Mouse (Mus musculus) midbrain, postnatal 0 days (tissue): ENCODE data around the gene Dnajb2. TPM values are rescaled to one million over a fixed set of nuclear protein-coding genes. Genes with fewer than 3 reads are reported as not detected.

Experiments
- ATAC-seq: fragments of 200-750 bp; cut with Nextera tagmentation; 2 replicates; pipeline ENCODE4 v1.8.0; 2017; ENCODE audit warnings: moderate number of reproducible peaks, mild to moderate bottlenecking, moderate TSS enrichment, moderate library complexity; ENCODE audit not compliant: low FRiP score
- DNase-seq: peaks from one replicate; pipeline ENCODE4 v3.0.0-alpha.2; 2015; ENCODE audit warnings: low spot score
- H3K27ac ChIP-seq: fragments of 300-500 bp; sonication (generic); 2 replicates; pipeline ENCODE4 v1.5.1; 2014; ENCODE audit warnings: low read depth, mild to moderate bottlenecking, low read length, mixed read lengths
- H3K27me3 ChIP-seq: fragments of 300-500 bp; sonication (generic); 2 replicates; pipeline ENCODE4 v1.6.1; 2014; ENCODE audit warnings: low read length, control low read depth, mixed read lengths; ENCODE audit not compliant: insufficient read depth
- H3K36me3 ChIP-seq: fragments of 300-500 bp; sonication (generic); 2 replicates; pipeline ENCODE4 v1.6.1; 2014; ENCODE audit warnings: low read length, control low read depth, mixed read lengths; ENCODE audit not compliant: insufficient read depth
- H3K4me1 ChIP-seq: fragments of 300-500 bp; sonication (generic); 2 replicates; pipeline ENCODE4 v1.6.1; 2014; ENCODE audit warnings: mild to moderate bottlenecking, control low read depth, antibody characterized with exemption, low read length, mixed read lengths; ENCODE audit not compliant: insufficient read depth
- H3K4me2 ChIP-seq: fragments of 300-500 bp; sonication (generic); 2 replicates; pipeline ENCODE4 v1.6.1; 2014; ENCODE audit warnings: low read depth, mild to moderate bottlenecking, low read length, mixed read lengths; ENCODE audit not compliant: poor library complexity, severe bottlenecking
- H3K4me3 ChIP-seq: fragments of 300-500 bp; sonication (generic); 2 replicates; pipeline ENCODE4 v1.5.1; 2014; ENCODE audit warnings: low read depth, mild to moderate bottlenecking, low read length, moderate library complexity
- H3K9ac ChIP-seq: fragments of 300-500 bp; sonication (generic); replicated peaks from 2 replicates; pipeline ENCODE4 v1.6.1; 2014; ENCODE audit warnings: mild to moderate bottlenecking, low read length, moderate library complexity, mixed read lengths; ENCODE audit not compliant: poor library complexity, severe bottlenecking
- H3K9me3 ChIP-seq: fragments of 300-500 bp; sonication (generic); 2 replicates; pipeline ENCODE4 v1.6.1; 2016; ENCODE audit warnings: low read length, control low read depth
- CTCF ChIP-seq: IDR thresholded peaks from 2 replicates; pipeline ENCODE4 v1.5.1; 2016; ENCODE audit warnings: antibody characterized with exemption, mild to moderate bottlenecking
- WGBS: fragments of 180-500 bp; shearing (Covaris S2); extraction: QIAGEN DNeasy Blood & Tissue Kit; methylation state at CpG from one replicate; pipeline ENCODE4 v1.1.7; 2014; 5-methylcytosine and 5-hydroxymethylcytosine counted together
- polyA plus RNA-seq: library from polyadenylated mRNA; unstranded; fragments of >200 nt; fragmentation: Nextera tagmentation; extraction: Ambion mirVana; gene quantifications from 2 replicates; pipeline ENCODE4 v1.2.1, GENCODE M21; 2015
- total RNA-seq: library from RNA; depleted of rRNA; stranded (reverse); fragments of >200 nt; gene quantifications from 2 replicates; pipeline ENCODE4 v1.2.3, GENCODE M21; 2014; rRNA removed

The Dnajb2 gene
- total RNA-seq (43.6 and 46.7 TPM in 2 replicates), polyA plus RNA-seq (61.7 and 65.1 TPM in 2 replicates)

DNA sequence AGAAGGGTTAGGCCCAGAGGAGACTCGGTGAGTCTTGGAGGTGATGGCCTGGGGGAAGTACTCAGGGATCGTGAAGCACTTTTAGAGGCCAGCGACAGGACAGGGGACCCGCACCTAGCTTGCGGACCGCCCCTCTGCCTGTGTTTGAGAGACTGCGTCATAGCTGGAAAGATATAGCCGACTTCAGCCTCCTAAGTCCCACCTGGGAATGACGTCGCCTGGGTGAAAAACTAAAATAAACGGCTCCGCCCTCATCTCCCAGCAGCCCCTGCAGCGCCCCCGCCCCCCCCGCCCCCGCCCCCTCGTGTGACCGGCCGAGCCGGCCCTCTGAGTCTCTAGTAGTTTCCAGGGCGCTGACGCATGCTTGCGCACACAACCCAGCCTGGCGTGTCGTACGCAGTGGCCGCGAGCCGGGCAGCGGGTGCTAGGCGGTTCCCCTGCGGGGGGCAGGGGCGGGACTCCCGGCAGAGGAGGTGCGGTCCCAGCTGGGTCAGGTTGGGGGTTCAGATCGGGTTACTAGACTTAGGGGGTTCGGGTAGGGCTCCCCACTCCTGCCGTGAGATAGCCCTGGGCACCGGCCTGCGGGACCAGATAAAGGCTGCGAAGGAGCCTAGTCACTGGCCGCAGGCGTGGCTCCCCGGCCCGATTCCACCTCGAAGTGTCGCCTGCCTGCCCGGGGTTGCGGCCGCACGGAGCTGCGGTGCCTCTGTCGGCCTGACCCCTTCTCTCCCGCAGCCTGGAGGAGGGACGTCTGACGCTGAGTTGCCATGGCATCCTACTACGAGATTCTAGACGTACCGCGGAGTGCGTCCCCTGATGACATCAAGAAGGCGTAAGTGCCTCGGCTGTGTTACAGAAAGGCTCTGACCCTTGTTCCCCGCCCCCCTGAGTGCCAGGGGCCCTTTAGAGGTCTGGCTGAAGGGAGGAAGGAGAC lies at the start of gene Dnajb2:
Gene Dnajb2 (plus strand): TSS at position 290 of the 934 bp plus-strand sequence.
- peak within 1 kb of the TSS; percentile 79 for H3K9ac ChIP-seq
- no peak for TF ChIP-seq CTCF
- DNase-seq: peak; percentile 84
- no peaks in the 10 kb centered on the region for H3K9me3 ChIP-seq
- peak; percentile 87 for ATAC-seq
- no peaks in the 10 kb centered on the region for H3K4me1 ChIP-seq
- peaks cover 17% of the 10 kb centered on the region for H3K36me3 ChIP-seq
- H3K4me2 ChIP-seq: peak within 1 kb of the TSS; percentile 80
- no peaks in the 10 kb centered on the region for H3K27me3 ChIP-seq
- peak within 1 kb of the TSS; percentile 72 for H3K4me3 ChIP-seq
- peak within 1 kb of the TSS; percentile 86 for H3K27ac ChIP-seq
- under 1% methylated on average over 64 of the region's 64 CpGs for WGBS

- peaks cover 60% of the 10 kb centered on the region for H3K36me3 ChIP-seq
Observed at GRCm38 (mm10) chr1:75187126-75187525, 49.1 kb upstream of the Dnajb2 start.

DNA sequence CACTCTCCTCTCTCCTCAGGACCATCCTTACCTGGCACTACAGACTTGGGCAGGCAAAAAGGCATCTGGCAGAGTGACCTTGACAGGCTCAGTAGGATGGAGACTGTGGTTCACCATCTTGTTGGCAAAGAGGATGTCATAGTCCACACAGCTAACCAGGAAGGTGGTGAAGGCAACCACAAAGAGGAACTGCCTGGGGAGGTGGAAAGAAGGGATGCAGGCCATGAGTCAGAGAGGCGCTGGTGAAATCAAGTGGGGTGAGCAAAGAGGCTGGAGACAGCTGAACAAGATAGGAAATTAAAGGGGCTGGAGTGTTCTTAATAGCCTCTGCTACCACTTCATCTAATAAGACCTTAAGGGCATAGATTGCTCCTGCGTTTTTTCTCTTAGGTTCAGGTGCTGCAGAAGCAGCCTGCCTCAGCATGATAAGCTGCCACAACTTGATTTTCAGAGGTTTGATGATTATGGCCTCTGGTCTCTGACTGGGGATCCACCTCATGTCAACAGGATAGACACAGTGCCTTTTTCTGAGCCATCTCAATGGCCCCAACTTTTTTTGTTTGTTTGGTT lies 48.2 kb upstream of the Dnajb2 start:
- no peak overlapping the region for H3K4me3 ChIP-seq
- WGBS: 91% methylated on average over 2 of the region's 2 CpGs
- H3K27ac ChIP-seq: no peak overlapping the region
- ATAC-seq (no peak), DNase-seq (no peak)
- no peak overlapping the region for H3K9ac ChIP-seq
- H3K4me2 ChIP-seq: no peak overlapping the region
- peaks cover 52% of the 10 kb centered on the region for H3K36me3 ChIP-seq
- peaks cover 6% of the 10 kb centered on the region; the same call in 1 of the 2 replicates for H3K4me1 ChIP-seq
- TF ChIP-seq CTCF: no peak
- H3K27me3 ChIP-seq: no peaks in the 10 kb centered on the region
- H3K9me3 ChIP-seq: no peaks in the 10 kb centered on the region

More at GRCm38 (mm10) chr1:75187126-75187525, 49.1 kb upstream of the Dnajb2 start:
- Histone ChIP-seq H3K4me1 (peaks cover 6% of the 10 kb centered on the region; the same call in 1 of the 2 replicates), H3K4me3 (no peak overlapping the region), H3K27me3 (no peaks in the 10 kb centered on the region), H3K9me3 (no peaks in the 10 kb centered on the region), H3K9ac (no peak overlapping the region), H3K27ac (no peak overlapping the region), H3K4me2 (no peak overlapping the region)
- no peak for DNase-seq
- TF ChIP-seq CTCF: no peak
- no peak for ATAC-seq

GRCm38 (mm10) chr1:75190577-75190976 lies 45.6 kb upstream of the Dnajb2 start:
- Histone ChIP-seq H3K27me3 (no peaks in the 10 kb centered on the region), H3K36me3 (peaks cover 28% of the 10 kb centered on the region), H3K9me3 (no peaks in the 10 kb centered on the region), H3K9ac (no peak overlapping the region), H3K27ac (no peak overlapping the region), H3K4me1 (peaks cover 6% of the 10 kb centered on the region; the same call in 1 of the 2 replicates), H3K4me3 (peak overlapping the region; percentile 75), H3K4me2 (peak overlapping the region; percentile 84; the same call in 1 of the 2 replicates)
- no peak for ATAC-seq
- no peak for DNase-seq
- 70% methylated on average over 2 of the region's 2 CpGs for WGBS
- TF ChIP-seq CTCF: no peak

DNA sequence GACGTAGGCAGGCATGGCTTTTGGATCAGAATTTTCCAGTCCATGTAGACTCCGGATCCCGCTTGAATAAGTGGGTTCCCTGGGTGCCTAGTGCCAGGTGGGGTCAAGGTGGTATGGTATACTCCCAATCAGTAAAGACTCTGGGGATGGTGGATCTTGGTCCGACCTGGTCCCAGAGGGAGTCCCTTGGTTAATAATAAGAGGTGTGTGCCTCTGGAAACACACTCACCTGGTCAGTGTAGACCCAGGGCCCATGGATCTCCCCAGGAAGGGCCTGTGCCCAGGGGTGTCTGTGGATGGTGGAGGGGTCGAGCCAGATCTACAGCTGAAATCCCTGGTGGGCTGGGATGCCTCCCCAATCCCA lies 45.0 kb upstream of the Dnajb2 start:
- Histone ChIP-seq H3K27me3 (no peaks in the 10 kb centered on the region), H3K36me3 (peaks cover 24% of the 10 kb centered on the region), H3K4me1 (peaks cover 6% of the 10 kb centered on the region; the same call in 1 of the 2 replicates), H3K27ac (peak overlapping the region; percentile 97), H3K9ac (peak overlapping the region; percentile 93), H3K4me3 (peak overlapping the region; percentile 75), H3K9me3 (no peaks in the 10 kb centered on the region), H3K4me2 (peak overlapping the region; percentile 84)
- no peak for TF ChIP-seq CTCF
- no peak for ATAC-seq
- WGBS: 35% methylated on average over 5 of the region's 5 CpGs
- DNase-seq: no peak
